Mouse (Mus musculus): Measurements from ENCODE around the gene Lss.

The Lss gene

DNA sequence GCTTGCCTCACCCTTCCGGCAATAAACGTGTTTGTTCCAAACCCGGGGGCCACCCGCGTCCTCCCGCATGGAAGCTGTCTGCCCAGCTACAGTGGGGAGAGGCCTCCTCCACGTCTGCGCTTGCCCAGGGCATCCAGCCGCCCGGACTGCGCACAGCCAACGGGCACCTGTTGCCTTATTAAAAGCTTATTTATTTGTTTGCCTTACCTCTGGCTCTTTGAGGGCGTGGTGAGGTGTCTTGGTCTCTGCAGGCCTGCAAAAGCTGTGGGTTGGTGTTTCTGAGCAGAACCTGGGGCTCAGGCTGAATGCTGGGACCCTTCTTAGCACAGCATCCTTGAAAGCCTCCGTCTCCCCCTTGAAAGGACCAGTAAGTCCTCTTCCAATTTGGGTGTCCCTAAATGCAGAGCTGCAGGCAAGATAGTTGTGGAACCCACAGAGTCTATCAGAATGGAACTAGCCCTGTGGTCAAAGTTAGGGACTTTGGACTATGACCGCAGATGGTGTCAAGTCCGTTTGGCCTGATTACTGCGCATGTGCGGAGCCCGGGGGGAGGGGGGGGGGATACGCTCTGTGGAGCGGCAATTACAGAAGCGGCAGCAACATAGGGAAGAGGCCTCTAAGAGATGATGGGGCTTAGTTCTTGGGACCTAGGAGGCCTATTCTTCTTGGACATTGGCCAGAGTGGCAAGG is 38.8 kb downstream of the Lss start:
- DNase-seq: no peak

DNA sequence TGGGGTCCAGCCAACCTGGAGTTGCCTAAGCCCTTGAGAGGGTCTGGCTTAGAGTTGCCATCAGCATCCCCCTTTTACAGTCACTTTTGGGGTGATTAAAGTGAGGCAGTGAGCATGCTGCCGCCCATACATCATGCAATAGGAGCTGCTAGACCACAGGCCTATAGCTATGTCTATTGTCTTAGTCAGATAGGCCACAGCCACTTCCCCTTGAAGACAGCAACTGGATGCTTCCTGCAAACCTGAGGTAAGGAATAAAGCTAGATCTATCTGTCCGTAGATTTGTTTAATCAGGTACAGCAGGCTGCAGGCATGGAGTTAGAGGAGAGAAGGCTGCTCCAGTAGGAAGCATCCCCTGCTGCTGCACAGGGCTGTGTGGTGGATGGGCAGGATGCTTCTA is 39.7 kb downstream of the Lss start:
- DNase-seq: no peak

DNA sequence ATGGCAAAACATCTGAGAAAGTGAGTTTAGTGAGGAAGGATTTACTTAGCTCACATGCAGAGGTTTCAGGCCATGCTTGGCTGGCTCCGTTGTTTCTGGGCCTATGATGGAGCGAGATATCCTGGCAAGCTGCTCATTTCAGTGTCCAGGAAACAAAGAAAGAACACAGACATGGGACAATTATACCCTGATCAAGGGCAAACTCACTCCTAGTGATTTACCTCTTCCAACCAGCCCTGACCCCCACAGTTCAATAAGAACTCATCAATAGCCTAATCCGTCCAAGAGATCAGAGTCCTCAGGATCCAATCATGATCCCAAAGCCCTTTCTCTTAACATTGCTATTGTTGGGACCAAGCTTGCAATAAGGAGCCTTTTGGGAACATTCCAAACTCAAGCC is 40.8 kb downstream of the Lss start:
- DNase-seq: no peak

DNA sequence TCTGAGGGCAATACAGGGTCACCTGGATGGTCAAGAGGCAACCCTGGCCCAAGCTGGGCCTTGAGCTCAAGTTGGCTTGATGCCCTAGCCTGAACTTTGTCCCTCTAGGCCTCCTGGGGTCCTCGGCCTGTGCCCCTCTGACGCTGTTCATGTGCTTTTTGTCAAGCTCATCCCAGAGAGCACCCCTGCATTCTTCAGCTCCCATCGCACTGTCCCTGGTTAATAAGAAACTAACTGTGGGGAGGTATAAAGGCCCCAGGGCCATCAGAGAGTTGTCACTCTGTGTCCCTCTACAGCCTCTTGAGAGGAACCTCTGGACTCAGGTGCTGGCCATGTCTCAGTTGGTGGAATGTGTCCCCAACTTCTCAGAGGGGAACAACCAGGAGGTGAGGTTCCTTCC is 44.0 kb downstream of the Lss start, which contains the start of gene Ftcd:
Gene Ftcd (plus strand): TSS at position 275 of the 400 bp plus-strand sequence.
- DNase-seq: no peak

DNA sequence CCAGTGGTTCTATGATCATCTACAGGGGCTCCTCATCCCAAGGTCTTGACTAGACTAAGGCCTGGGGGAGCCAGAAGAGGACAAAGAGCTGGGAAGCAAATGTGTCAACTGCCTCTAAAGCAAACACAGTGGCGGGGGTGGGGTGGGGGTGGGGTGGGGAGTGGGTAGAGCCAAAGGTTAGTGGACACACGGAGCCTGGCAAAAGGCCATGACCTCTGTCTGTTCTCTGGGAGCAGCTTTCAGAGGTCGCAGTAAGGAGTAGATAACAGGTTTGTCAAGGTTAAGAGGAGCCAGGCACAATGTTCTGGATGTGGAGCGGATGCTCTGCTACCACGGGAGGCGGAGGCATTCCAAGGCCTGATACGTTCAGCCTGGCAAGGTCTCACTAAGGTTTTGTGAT is 45.5 kb downstream of the Lss start:
- DNase-seq: no peak

DNA sequence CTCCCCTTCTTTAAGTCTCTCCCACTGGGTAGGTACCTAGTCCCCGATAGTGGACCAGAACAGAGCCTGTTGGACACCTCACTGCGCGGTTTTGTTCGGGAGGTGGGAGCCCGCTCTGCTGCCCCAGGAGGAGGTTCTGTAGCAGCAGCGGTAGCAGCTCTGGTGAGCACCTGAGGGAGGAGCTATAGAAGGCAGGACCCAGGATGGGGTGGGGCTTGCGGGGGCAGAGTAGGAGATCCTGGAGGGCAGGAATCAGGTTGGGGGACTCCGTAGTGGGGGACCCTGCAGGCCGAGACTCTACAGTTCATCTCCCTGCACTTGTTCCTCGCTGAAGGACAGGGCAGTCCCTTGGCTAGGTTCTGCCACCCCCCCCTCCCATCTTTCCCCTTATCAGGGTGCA is 52.8 kb downstream of the Lss start:
- DNase-seq: no peak

DNA sequence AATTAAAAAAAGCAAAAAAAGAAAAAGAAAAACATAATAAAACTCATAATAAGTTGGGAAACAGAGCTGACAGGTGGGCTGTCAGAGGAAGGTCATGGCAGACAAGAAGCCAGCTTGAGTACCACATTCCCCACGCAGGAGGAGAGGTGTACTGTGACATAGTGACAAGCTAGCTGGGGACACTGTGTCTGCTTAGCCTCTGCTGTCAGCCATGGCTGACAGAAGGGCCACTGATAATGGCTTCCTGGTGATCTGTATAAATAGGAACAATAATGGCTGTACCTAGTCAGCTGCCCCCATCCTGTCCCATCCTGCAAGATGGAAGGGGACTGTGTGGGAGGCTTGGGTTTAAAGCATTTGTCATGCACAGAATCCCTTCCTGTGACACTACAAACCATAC is 54.8 kb downstream of the Lss start:
- DNase-seq: no peak

DNA sequence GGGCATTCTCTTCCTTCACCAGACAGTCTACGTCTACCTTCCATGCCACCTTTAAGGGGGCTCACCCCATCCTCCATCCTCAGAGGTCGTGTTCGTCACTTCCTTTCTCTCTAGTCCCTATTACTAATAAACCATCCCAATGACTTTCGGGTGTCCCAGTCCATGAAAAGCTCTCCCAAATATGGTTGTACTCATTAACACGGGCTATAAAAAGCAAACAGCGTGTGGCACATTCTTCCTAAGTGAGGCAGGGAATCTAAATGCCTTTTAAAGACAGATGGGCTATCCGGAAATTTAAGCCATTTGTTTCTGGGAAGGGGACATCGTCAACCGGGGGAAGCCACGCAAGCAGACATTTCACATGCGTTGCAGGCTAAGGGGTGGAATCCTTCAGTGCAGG is 58.8 kb downstream of the Lss start:
- no peak for DNase-seq

DNA sequence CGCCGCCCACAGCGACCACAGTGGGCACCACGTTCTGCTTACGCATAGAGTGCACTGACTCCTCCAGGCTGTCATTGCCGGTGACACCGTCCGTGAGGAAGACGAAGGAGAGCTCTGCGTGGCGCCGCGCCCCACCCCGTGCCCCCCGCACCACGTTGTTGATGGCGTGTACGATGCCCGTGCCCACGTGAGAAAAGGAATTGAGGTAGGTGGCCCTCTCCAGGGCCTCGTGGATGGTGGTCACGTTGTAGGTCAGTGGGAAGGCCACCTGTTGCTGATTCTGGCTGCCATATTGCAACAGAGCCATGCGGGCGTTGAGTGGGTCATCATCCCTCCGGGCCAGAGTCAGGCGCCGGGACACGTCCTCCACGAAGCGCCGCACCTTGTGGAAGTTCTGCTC is 65.0 kb downstream of the Lss start:
- no peak for DNase-seq

DNA sequence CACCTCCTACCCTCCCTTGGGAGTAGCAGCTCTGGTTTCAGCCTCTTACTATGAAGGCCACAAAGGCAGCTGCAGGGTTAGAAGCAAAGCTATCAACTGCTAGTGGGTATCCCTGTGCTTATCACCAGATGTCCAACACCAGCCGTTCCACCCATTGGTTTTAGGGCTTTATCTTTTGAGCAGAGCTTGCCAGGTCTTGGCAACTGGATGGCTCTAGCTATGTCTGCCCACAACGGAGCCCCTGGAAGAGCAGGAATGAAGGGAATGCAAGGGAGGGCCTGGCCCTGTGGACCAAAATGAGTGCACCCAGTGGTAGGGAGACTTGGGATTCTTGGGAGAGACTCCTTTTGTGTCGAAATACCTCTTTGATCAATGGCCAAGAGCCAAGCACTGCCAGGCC is 71.3 kb downstream of the Lss start:
- no peak for DNase-seq
